Mouse (Mus musculus) heart, embryonic 12.5 days (tissue): ENCODE measurements at regions not wholly inside any gene's neighbourhood (a gene's known extent, or its start where the extent isn't known, plus 50 kb on each side); places are given as distances from the start of the nearest gene placed in this dataset.

Source experiments
- ATAC-seq: fragments of 200-750 bp; cut with Nextera tagmentation; 2 replicates; pipeline ENCODE4 v1.8.0; 2017; ENCODE audit warnings: moderate TSS enrichment, moderate library complexity; ENCODE audit not compliant: insufficient number of reproducible peaks, low FRiP score
- H3K27ac ChIP-seq: fragments of 300-500 bp; sonication (generic); 2 replicates; pipeline ENCODE4 v1.5.1; 2016; ENCODE audit warnings: mild to moderate bottlenecking, moderate library complexity; ENCODE audit not compliant: poor library complexity, severe bottlenecking
- H3K27me3 ChIP-seq: fragments of 300-500 bp; sonication (generic); replicated peaks from 2 replicates; pipeline ENCODE4 v1.6.1; 2016; ENCODE audit warnings: mild to moderate bottlenecking, moderate library complexity
- H3K36me3 ChIP-seq: fragments of 300-500 bp; sonication (generic); 2 replicates; pipeline ENCODE4 v1.6.1; 2016; ENCODE audit warnings: mild to moderate bottlenecking, moderate library complexity
- H3K4me1 ChIP-seq: fragments of 300-500 bp; sonication (generic); replicated peaks from 2 replicates; pipeline ENCODE4 v1.6.1; 2016; ENCODE audit warnings: mild to moderate bottlenecking
- H3K4me2 ChIP-seq: fragments of 300-500 bp; sonication (generic); 2 replicates; pipeline ENCODE4 v1.6.1; 2016; ENCODE audit warnings: mild to moderate bottlenecking, moderate library complexity
- H3K4me3 ChIP-seq: fragments of 300-500 bp; sonication (generic); 2 replicates; pipeline ENCODE4 v1.5.1; 2016; ENCODE audit warnings: mild to moderate bottlenecking
- H3K9ac ChIP-seq: fragments of 300-500 bp; sonication (generic); 2 replicates; pipeline ENCODE4 v1.6.1; 2016; ENCODE audit warnings: mild to moderate bottlenecking, moderate library complexity
- H3K9me3 ChIP-seq: fragments of 300-500 bp; sonication (generic); replicated peaks from 2 replicates; pipeline ENCODE4 v1.6.1; 2016; ENCODE audit warnings: mild to moderate bottlenecking, moderate library complexity
- WGBS: fragments of 180-500 bp; shearing (Covaris S2); methylation state at CpG from one replicate; pipeline ENCODE4 v1.1.7; 2016; 5-methylcytosine and 5-hydroxymethylcytosine counted together

DNA sequence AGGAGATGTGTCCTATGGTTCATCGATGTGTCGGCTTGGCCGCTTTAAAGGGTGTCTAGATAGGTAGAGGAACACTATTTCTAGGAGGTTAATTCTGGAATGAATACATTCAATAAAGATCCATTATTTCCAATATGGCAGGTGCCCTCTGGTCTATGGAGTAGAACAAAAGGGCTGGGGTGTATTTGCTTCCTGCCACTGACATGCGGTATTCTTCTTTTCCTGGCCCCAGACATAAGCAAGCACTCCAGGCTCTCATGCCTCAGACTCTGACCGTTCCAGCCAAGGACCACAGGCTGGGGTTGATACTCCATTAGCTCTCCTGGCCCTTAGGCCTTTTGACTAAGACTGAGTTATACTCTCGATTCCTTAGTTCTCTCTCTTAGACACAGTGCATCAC lies 323.0 kb downstream of the Etnk1 start:
- H3K4me2 ChIP-seq: no peak overlapping the region
- 95% methylated on average over 6 of the region's 6 CpGs for WGBS
- no peak for ATAC-seq
- H3K27ac ChIP-seq: no peak overlapping the region
- H3K4me1 ChIP-seq: no peaks in the 10 kb centered on the region
- 0 out of 2 replicates have a peak, but pooled peaks cover 3% of the 10 kb centered on the region for H3K9me3 ChIP-seq
- no peak overlapping the region for H3K4me3 ChIP-seq
- H3K36me3 ChIP-seq: no peaks in the 10 kb centered on the region
- H3K27me3 ChIP-seq: no peaks in the 10 kb centered on the region
- no peak overlapping the region for H3K9ac ChIP-seq

GRCm38 (mm10) chr6:143491380-143491779 lies 324.4 kb downstream of the Etnk1 start:
- H3K9ac ChIP-seq: no peak overlapping the region
- ATAC-seq: no peak
- no peaks in the 10 kb centered on the region for H3K36me3 ChIP-seq
- 44% methylated on average over 5 of the region's 5 CpGs for WGBS
- H3K27ac ChIP-seq: no peak overlapping the region
- H3K4me3 ChIP-seq: no peak overlapping the region
- no peaks in the 10 kb centered on the region for H3K4me1 ChIP-seq
- H3K4me2 ChIP-seq: no peak overlapping the region
- 0 out of 2 replicates have a peak, but pooled peaks cover 3% of the 10 kb centered on the region for H3K9me3 ChIP-seq
- no peaks in the 10 kb centered on the region for H3K27me3 ChIP-seq

DNA sequence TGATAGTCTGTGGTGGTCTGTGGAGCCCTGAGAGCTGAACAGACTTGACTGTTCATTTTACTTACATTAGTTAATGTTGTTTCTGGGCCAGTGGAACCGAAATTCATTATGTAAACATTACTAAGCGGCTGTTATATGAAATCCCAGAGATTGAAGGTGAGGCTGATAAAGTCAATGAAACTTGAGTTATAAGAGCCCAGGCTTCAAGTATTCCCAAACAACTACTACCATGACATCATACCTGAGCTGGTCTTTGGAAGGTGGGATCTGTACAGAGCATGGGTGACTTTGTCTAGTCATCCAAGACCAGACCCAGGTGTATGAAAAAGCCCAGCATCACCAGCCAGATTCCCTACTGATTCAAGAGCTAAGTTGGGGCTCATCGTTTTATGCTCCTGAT lies 326.5 kb downstream of the Etnk1 start:
- H3K36me3 ChIP-seq: no peaks in the 10 kb centered on the region
- no peaks in the 10 kb centered on the region for H3K4me1 ChIP-seq
- no peak overlapping the region for H3K4me3 ChIP-seq
- H3K27ac ChIP-seq: no peak overlapping the region
- H3K4me2 ChIP-seq: no peak overlapping the region
- no peak overlapping the region for H3K9ac ChIP-seq
- 0 out of 2 replicates have a peak, but pooled peaks cover 3% of the 10 kb centered on the region for H3K9me3 ChIP-seq
- WGBS: 88% methylated on average over 3 of the region's 3 CpGs
- no peak for ATAC-seq
- no peaks in the 10 kb centered on the region for H3K27me3 ChIP-seq

- H3K4me2 ChIP-seq: no peak overlapping the region
- no peaks in the 10 kb centered on the region for H3K27me3 ChIP-seq
- H3K36me3 ChIP-seq: no peaks in the 10 kb centered on the region
- no peaks in the 10 kb centered on the region for H3K4me1 ChIP-seq
- 0 out of 2 replicates have a peak, but pooled peaks cover 3% of the 10 kb centered on the region for H3K9me3 ChIP-seq
- no peak for ATAC-seq
- H3K27ac ChIP-seq: no peak overlapping the region
- H3K9ac ChIP-seq: no peak overlapping the region
- no peak overlapping the region for H3K4me3 ChIP-seq
- 81% methylated on average over 11 of the region's 11 CpGs for WGBS
These were observed 327.3 kb downstream of the Etnk1 start for GRCm38 (mm10) chr6:143494341-143494740.

GRCm38 (mm10) chr6:143494886-143495285 lies 327.9 kb downstream of the Etnk1 start:
- no peak overlapping the region for H3K4me2 ChIP-seq
- H3K36me3 ChIP-seq: no peaks in the 10 kb centered on the region
- 70% methylated on average over 7 of the region's 7 CpGs for WGBS
- H3K4me3 ChIP-seq: no peak overlapping the region
- H3K9me3 ChIP-seq: 0 out of 2 replicates have a peak, but pooled peaks cover 3% of the 10 kb centered on the region
- no peaks in the 10 kb centered on the region for H3K4me1 ChIP-seq
- H3K27ac ChIP-seq: no peak overlapping the region
- no peaks in the 10 kb centered on the region for H3K27me3 ChIP-seq
- H3K9ac ChIP-seq: no peak overlapping the region
- ATAC-seq: no peak

DNA sequence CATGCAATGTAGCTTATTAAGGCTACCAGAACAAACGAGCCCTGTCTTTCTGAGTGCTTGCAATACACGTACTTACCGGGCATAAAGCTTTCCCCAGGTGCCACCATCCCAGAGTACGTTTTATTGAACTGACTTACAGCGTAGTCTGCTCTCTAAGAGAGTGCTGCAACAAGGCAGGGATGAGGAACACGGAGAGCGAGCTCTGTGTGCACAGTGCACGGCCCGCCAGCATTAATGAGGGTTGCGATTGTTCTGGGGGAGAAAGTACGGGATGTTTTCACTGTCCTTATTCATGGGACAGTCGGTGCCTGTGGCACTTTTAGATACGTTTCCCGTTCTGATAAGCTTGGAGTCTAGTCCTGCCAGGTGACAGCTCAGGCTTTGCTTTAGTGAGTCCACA lies 331.7 kb downstream of the Etnk1 start:
- Histone ChIP-seq H3K36me3 (no peaks in the 10 kb centered on the region), H3K9ac (no peak overlapping the region), H3K27ac (no peak overlapping the region), H3K4me2 (peak overlapping the region; percentile 16; the same call in 1 of the 2 replicates), H3K27me3 (no peaks in the 10 kb centered on the region), H3K4me1 (peaks cover 8% of the 10 kb centered on the region), H3K9me3 (no peaks in the 10 kb centered on the region), H3K4me3 (no peak overlapping the region)
- 68% methylated on average over 14 of the region's 14 CpGs for WGBS
- ATAC-seq: no peak

DNA sequence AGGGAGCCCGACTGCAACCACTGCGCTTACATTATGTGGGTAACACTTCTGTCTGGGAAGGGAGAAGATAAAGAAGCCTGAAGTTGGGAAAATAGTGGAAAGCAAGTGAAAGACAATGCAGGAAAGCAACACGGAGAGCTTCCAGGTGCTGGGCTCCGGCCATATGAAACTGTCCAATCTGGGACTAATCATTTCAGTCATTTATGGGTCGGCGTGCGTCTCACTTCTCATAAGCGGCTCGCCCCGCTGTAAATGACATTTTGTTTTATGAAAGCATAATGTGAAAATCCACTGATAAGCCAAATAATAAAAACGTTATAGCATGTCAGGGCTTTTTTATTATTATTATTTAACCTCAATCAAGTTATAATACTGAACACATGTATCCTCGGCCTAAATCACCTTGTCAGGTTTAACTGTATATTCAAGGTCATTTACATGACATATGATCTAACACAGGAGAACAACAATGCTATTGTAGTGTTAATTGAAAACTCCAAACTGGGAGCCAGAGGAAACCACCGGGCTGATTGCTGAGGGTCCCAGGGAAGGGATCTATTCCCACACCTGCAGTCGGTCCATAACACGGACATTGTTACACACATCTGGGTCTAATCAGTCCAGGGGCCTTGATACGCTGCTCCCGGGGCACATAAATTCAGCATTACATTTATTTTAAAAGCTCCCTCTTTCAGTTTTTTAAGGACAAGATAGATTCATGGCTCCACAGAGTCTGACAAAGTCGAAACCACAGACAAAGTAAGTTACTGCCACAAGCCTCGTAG lies 332.4 kb downstream of the Etnk1 start:
- H3K9me3 ChIP-seq: no peaks in the 10 kb centered on the region
- H3K4me1 ChIP-seq: peaks cover 8% of the 10 kb centered on the region
- H3K4me2 ChIP-seq: no peak overlapping the region
- H3K27ac ChIP-seq: no peak overlapping the region
- H3K4me3 ChIP-seq: no peak overlapping the region
- ATAC-seq: no peak
- WGBS: 76% methylated on average over 19 of the region's 19 CpGs
- H3K9ac ChIP-seq: no peak overlapping the region
- no peaks in the 10 kb centered on the region for H3K27me3 ChIP-seq
- no peaks in the 10 kb centered on the region for H3K36me3 ChIP-seq

GRCm38 (mm10) chr6:143502803-143503202 lies 335.8 kb downstream of the Etnk1 start:
- Histone ChIP-seq H3K27me3 (no peaks in the 10 kb centered on the region), H3K4me3 (no peak overlapping the region), H3K9ac (no peak overlapping the region), H3K4me2 (no peak overlapping the region), H3K9me3 (peaks cover 6% of the 10 kb centered on the region; the same call in 1 of the 2 replicates), H3K36me3 (no peaks in the 10 kb centered on the region), H3K27ac (no peak overlapping the region), H3K4me1 (peaks cover 8% of the 10 kb centered on the region)
- ATAC-seq: no peak
- 41% methylated on average over 8 of the region's 8 CpGs for WGBS

- Histone ChIP-seq H3K9me3 (peaks cover 6% of the 10 kb centered on the region; the same call in 1 of the 2 replicates), H3K9ac (no peak overlapping the region), H3K36me3 (no peaks in the 10 kb centered on the region), H3K4me2 (no peak overlapping the region), H3K27ac (no peak overlapping the region), H3K27me3 (no peaks in the 10 kb centered on the region), H3K4me1 (peaks cover 8% of the 10 kb centered on the region), H3K4me3 (no peak overlapping the region)
- ATAC-seq: no peak
- WGBS: 75% methylated on average over 4 of the region's 4 CpGs
These were observed 336.9 kb downstream of the Etnk1 start for GRCm38 (mm10) chr6:143503953-143504352.

GRCm38 (mm10) chr6:143513459-143513858 lies 346.4 kb downstream of the Etnk1 start:
- Histone ChIP-seq H3K9me3 (peaks cover 5% of the 10 kb centered on the region; the same call in 1 of the 2 replicates), H3K36me3 (no peaks in the 10 kb centered on the region), H3K4me3 (no peak overlapping the region), H3K4me1 (no peaks in the 10 kb centered on the region), H3K27me3 (no peaks in the 10 kb centered on the region), H3K27ac (no peak overlapping the region), H3K9ac (no peak overlapping the region), H3K4me2 (no peak overlapping the region)
- WGBS: 80% methylated on average over 5 of the region's 5 CpGs
- ATAC-seq: no peak

GRCm38 (mm10) chr6:143515137-143515536 lies 348.1 kb downstream of the Etnk1 start:
- Histone ChIP-seq H3K4me2 (no peak overlapping the region), H3K27me3 (no peaks in the 10 kb centered on the region), H3K27ac (no peak overlapping the region), H3K9ac (no peak overlapping the region), H3K4me1 (no peaks in the 10 kb centered on the region), H3K36me3 (no peaks in the 10 kb centered on the region), H3K9me3 (peaks cover 8% of the 10 kb centered on the region; the same call in 1 of the 2 replicates), H3K4me3 (no peak overlapping the region)
- WGBS: 83% methylated on average over 12 of the region's 12 CpGs
- no peak for ATAC-seq
